ENCODE assay signal across 16 mouse cellular contexts in genomic region chr6:66381279-66381934, GRCm38 (mm10).
A peak's percentile ranks its signal among the peaks of the same experiment; 100 is the strongest.
DNase-seq lines count a peak whose midpoint lies in the region; ATAC-seq and TF ChIP-seq lines count a peak whose summit lies in the region.
"Had no signal": no experiment of that assay in that cellular context is flagged by ENCODE, and none has a peak within 500 bp of the region (broad histone marks: within the 10 kb centered on the region; RNA-seq: fewer than 3 reads in every experiment).

No protein-coding gene starts in this region.

- H3K9me3 ChIP-seq in heart, postnatal 0 days (replicated peaks; ENCODE audit: control insufficient read depth, low read length) = no peaks in the 10 kb centered on the region
- H3K9me3 ChIP-seq in neural tube, embryonic 12.5 days = no peaks in the 10 kb centered on the region
- no peaks in the 10 kb centered on the region for H3K9me3 ChIP-seq in forebrain, embryonic 16.5 days (ENCODE audit: control insufficient read depth, low read length)
- H3K9me3 ChIP-seq: heart, embryonic 15.5 days; hindbrain, embryonic 15.5 days; kidney, embryonic 15.5 days had no signal

- intact Hi-C loops in heart, postnatal 14 days (cut with DNase I) = no loop called here

- H3K9ac ChIP-seq in heart, postnatal 0 days (replicated peaks; ENCODE audit: low read depth, low read length) = no peak overlapping the region
- H3K9ac ChIP-seq in neural tube, embryonic 12.5 days = no peak overlapping the region
- no peak overlapping the region for H3K9ac ChIP-seq in forebrain, embryonic 16.5 days (replicated peaks; ENCODE audit: low read depth, low read length)
- H3K9ac ChIP-seq: heart, embryonic 15.5 days; hindbrain, embryonic 15.5 days; kidney, embryonic 15.5 days; liver, embryonic 14.5 days had no signal

- no peak for TF ChIP-seq EP300 in heart, postnatal 0 days (IDR thresholded peaks at IDR 0.05; ENCODE audit: low read depth)

- no peak overlapping the region for H3K4me2 ChIP-seq in heart, postnatal 0 days (ENCODE audit: low read depth, low read length)
- H3K4me2 ChIP-seq in neural tube, embryonic 12.5 days (replicated peaks) = no peak overlapping the region
- H3K4me2 ChIP-seq in forebrain, embryonic 16.5 days (ENCODE audit: low read length) = no peak overlapping the region
- H3K4me2 ChIP-seq: heart, embryonic 15.5 days; hindbrain, embryonic 15.5 days; kidney, embryonic 15.5 days; midbrain, embryonic 11.5 days had no signal

- 65% methylated on average over 1 of the region's 1 CpGs for WGBS in heart, postnatal 0 days
- WGBS in neural tube, embryonic 12.5 days = 13% methylated on average over 1 of the region's 1 CpGs
- WGBS in forebrain, embryonic 16.5 days = 0% methylated on average over 1 of the region's 1 CpGs

- no peaks in the 10 kb centered on the region for H3K27me3 ChIP-seq in heart, postnatal 0 days (ENCODE audit: control insufficient read depth, insufficient read depth, low read length)
- H3K27me3 ChIP-seq in neural tube, embryonic 12.5 days (replicated peaks) = no peaks in the 10 kb centered on the region
- no peaks in the 10 kb centered on the region for H3K27me3 ChIP-seq in forebrain, embryonic 16.5 days (replicated peaks; ENCODE audit: control insufficient read depth, insufficient read depth, low read length)
- H3K27me3 ChIP-seq: heart, embryonic 15.5 days; hindbrain, embryonic 15.5 days; kidney, embryonic 15.5 days had no signal

- DNase-seq in heart, postnatal 0 days (ENCODE audit: low spot score) = no peak
- no peak for DNase-seq in heart, postnatal 14 days
- no peak for DNase-seq in neural tube, embryonic 10.5 days (ENCODE audit: extremely low spot score, low spot score)
- DNase-seq in embryo, embryonic 11 days = no peak
- DNase-seq in spleen, adult 18-20 months = no peak
- DNase-seq: cerebellum, adult 9-10 months; heart, adult 18-20 months; right cerebral cortex, postnatal 4 days; thymus, postnatal 4 days had no signal

- TF ChIP-seq CTCF in heart, postnatal 0 days (IDR thresholded peaks at IDR 0.05; ENCODE audit: low read depth) = peak; percentile 53

- no peak for ATAC-seq in heart, postnatal 0 days (ENCODE audit: insufficient read depth, low read depth)
- ATAC-seq in neural tube, embryonic 12.5 days (ENCODE audit: low FRiP score, low read depth) = peak; percentile 77
- peak; percentile 64 for ATAC-seq in forebrain, embryonic 16.5 days

- H3K4me3 ChIP-seq in heart, postnatal 0 days (ENCODE audit: low read depth, low read length) = no peak overlapping the region
- no peak overlapping the region for H3K4me3 ChIP-seq in neural tube, embryonic 12.5 days
- no peak overlapping the region for H3K4me3 ChIP-seq in forebrain, embryonic 16.5 days (replicated peaks; ENCODE audit: low read length)
- H3K4me3 ChIP-seq: heart, embryonic 15.5 days; hindbrain, embryonic 15.5 days; kidney, embryonic 15.5 days had no signal

- H3K36me3 ChIP-seq in heart, postnatal 0 days (replicated peaks; ENCODE audit: control insufficient read depth, insufficient read depth, low read length) = no peaks in the 10 kb centered on the region
- no peaks in the 10 kb centered on the region for H3K36me3 ChIP-seq in neural tube, embryonic 12.5 days
- H3K36me3 ChIP-seq in forebrain, embryonic 16.5 days (ENCODE audit: control insufficient read depth, insufficient read depth) = no peaks in the 10 kb centered on the region
- H3K36me3 ChIP-seq: heart, embryonic 15.5 days; hindbrain, embryonic 15.5 days; kidney, embryonic 15.5 days had no signal

- no peak overlapping the region for H3K27ac ChIP-seq in heart, postnatal 0 days (ENCODE audit: low read depth)
- H3K27ac ChIP-seq in neural tube, embryonic 12.5 days = no peak overlapping the region
- H3K27ac ChIP-seq in forebrain, embryonic 16.5 days (ENCODE audit: low read length) = no peak overlapping the region
- H3K27ac ChIP-seq: heart, embryonic 15.5 days; hindbrain, embryonic 15.5 days; kidney, embryonic 15.5 days; liver, embryonic 14.5 days had no signal

- H3K4me1 ChIP-seq in heart, postnatal 0 days (ENCODE audit: control insufficient read depth, insufficient read depth) = no peaks in the 10 kb centered on the region
- H3K4me1 ChIP-seq in neural tube, embryonic 12.5 days = no peaks in the 10 kb centered on the region
- no peaks in the 10 kb centered on the region for H3K4me1 ChIP-seq in forebrain, embryonic 16.5 days (replicated peaks; ENCODE audit: control insufficient read depth, insufficient read depth, low read length)
- H3K4me1 ChIP-seq: heart, embryonic 15.5 days; hindbrain, embryonic 15.5 days; kidney, embryonic 15.5 days had no signal
